Mouse (Mus musculus) neural tube, embryonic 15.5 days (tissue): ENCODE measurements around the gene Nat8l. TPM values are rescaled to one million over a fixed set of nuclear protein-coding genes. Genes with fewer than 3 reads are reported as not detected.

Experiments used
- ATAC-seq: fragments of 200-750 bp; cut with Nextera tagmentation; 2 replicates; pipeline ENCODE4 v1.8.0; 2017; ENCODE audit warnings: mild to moderate bottlenecking, moderate TSS enrichment, moderate library complexity; ENCODE audit not compliant: low FRiP score
- H3K27ac ChIP-seq: fragments of 300-500 bp; sonication (generic); replicated peaks from 2 replicates; pipeline ENCODE4 v1.5.1; 2015; ENCODE audit warnings: mild to moderate bottlenecking, inconsistent platforms
- H3K27me3 ChIP-seq: fragments of 300-500 bp; sonication (generic); replicated peaks from 2 replicates; pipeline ENCODE4 v1.6.1; 2015; ENCODE audit warnings: inconsistent platforms
- H3K36me3 ChIP-seq: fragments of 300-500 bp; sonication (generic); 2 replicates; pipeline ENCODE4 v1.6.1; 2015; ENCODE audit warnings: inconsistent platforms
- H3K4me1 ChIP-seq: fragments of 300-500 bp; sonication (generic); 2 replicates; pipeline ENCODE4 v1.6.1; 2015; ENCODE audit warnings: inconsistent platforms
- H3K4me2 ChIP-seq: fragments of 300-500 bp; sonication (generic); 2 replicates; pipeline ENCODE4 v1.6.1; 2015; ENCODE audit warnings: inconsistent platforms, mild to moderate bottlenecking, moderate library complexity
- H3K4me3 ChIP-seq: fragments of 300-500 bp; sonication (generic); replicated peaks from 2 replicates; pipeline ENCODE4 v1.5.1; 2015; ENCODE audit warnings: mild to moderate bottlenecking, inconsistent platforms
- H3K9ac ChIP-seq: fragments of 300-500 bp; sonication (generic); replicated peaks from 2 replicates; pipeline ENCODE4 v1.6.1; 2015; ENCODE audit warnings: mild to moderate bottlenecking, inconsistent platforms
- H3K9me3 ChIP-seq: fragments of 300-500 bp; sonication (generic); replicated peaks from 2 replicates; pipeline ENCODE4 v1.6.1; 2016; ENCODE audit warnings: inconsistent platforms
- WGBS: fragments of 180-500 bp; shearing (Covaris S2); methylation state at CpG from one replicate; pipeline ENCODE4 v1.1.7; 2015; ENCODE audit warnings: mixed read lengths; 5-methylcytosine and 5-hydroxymethylcytosine counted together
- polyA plus RNA-seq: library from polyadenylated mRNA; unstranded; fragments of >200 nt; fragmentation: Nextera tagmentation; extraction: Ambion mirVana; gene quantifications from 2 replicates; pipeline ENCODE4 v1.2.1, GENCODE M21; 2015

The Nat8l gene
- polyA plus RNA-seq, 1 experiment from 2014 or later, result 6.4 TPM

- Histone ChIP-seq H3K27me3 (no peaks in the 10 kb centered on the region), H3K9ac (peak overlapping the region; percentile 90), H3K36me3 (0 out of 2 replicates have a peak, but pooled peaks cover 2% of the 10 kb centered on the region), H3K9me3 (no peaks in the 10 kb centered on the region), H3K4me2 (peak overlapping the region; percentile 80), H3K4me1 (peaks cover 40% of the 10 kb centered on the region), H3K27ac (peak overlapping the region; percentile 99), H3K4me3 (peak overlapping the region; percentile 93)
- 31% methylated on average over 28 of the region's 28 CpGs for WGBS
- ATAC-seq, result peak; percentile 2; the same call in 1 of the 2 replicates
These were observed 836 bp upstream of the Nat8l start for GRCm38 (mm10) chr5:33994671-33995625.

DNA sequence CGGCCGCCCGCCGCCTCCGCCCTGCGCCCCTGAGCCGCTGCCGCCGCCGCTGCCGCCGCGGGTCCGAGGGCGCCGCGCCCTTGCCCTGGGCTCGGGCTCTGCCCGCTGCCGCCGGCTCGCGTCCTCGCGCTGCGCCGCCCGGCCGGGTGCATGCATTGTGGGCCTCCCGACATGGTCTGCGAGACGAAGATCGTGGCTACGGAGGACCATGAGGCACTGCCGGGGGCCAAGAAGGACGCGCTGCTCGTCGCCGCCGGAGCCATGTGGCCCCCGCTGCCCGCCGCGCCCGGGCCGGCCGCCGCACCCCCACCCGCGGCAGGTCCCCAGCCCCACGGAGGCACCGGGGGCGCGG, 886 bp downstream of the Nat8l start:
- H3K4me2 ChIP-seq, result peak overlapping the region; percentile 80
- peak overlapping the region; percentile 90 for H3K9ac ChIP-seq
- under 1% methylated on average over 53 of the region's 55 CpGs for WGBS
- no peak; the same call in 1 of the 2 replicates for ATAC-seq
- H3K27me3 ChIP-seq, result no peaks in the 10 kb centered on the region
- H3K4me3 ChIP-seq, result peak overlapping the region; percentile 93
- peak overlapping the region; percentile 99 for H3K27ac ChIP-seq
- H3K4me1 ChIP-seq, result peaks cover 44% of the 10 kb centered on the region
- no peaks in the 10 kb centered on the region for H3K9me3 ChIP-seq
- peaks cover 15% of the 10 kb centered on the region for H3K36me3 ChIP-seq

DNA sequence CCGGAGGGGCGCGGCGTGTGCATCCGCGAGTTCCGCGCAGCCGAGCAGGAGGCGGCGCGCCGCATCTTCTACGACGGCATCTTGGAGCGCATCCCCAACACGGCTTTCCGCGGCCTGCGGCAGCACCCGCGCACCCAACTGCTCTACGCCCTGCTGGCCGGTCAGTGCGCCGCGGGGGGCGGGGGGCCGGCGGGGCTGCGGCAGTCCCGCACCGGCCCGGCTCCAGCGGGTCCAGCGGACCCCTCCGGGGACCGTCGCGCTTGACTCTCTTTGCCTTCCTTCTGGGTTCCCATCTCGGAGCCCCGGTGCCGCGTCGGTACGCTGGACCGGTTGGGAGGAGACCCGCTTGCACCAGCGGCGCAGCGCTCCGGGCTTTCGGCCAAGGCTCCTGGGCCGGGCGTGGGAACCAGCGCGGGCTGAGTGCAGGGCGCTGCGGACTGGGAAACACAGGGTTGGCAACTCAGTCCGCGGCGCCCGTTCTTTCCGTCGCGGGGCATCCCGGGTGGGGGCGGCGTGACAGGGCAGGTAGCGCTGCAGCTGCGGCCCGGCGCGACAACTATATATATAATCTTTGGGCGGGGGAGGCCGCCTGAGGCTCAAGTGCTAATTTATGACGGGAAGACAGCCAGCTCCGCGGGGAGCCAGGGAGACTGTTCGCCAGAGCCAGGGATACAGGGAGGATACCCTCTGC, 1.4 kb downstream of the Nat8l start:
- peaks cover 45% of the 10 kb centered on the region for H3K4me1 ChIP-seq

GRCm38 (mm10) chr5:33997829-33998504, 2.2 kb downstream of the Nat8l start:
- ATAC-seq, result no peak
- peak overlapping the region; percentile 80 for H3K4me2 ChIP-seq
- peak overlapping the region; percentile 93 for H3K4me3 ChIP-seq
- no peaks in the 10 kb centered on the region for H3K9me3 ChIP-seq
- peak overlapping the region; percentile 99; the same call in 1 of the 2 replicates for H3K27ac ChIP-seq
- H3K4me1 ChIP-seq, result peaks cover 46% of the 10 kb centered on the region
- H3K36me3 ChIP-seq, result peaks cover 21% of the 10 kb centered on the region
- H3K9ac ChIP-seq, result peak overlapping the region; percentile 90
- H3K27me3 ChIP-seq, result no peaks in the 10 kb centered on the region
- WGBS, result 67% methylated on average over 20 of the region's 20 CpGs

More for the DNA sequence above, 1.4 kb downstream of the Nat8l start:
- ATAC-seq, result peak; percentile 21; the same call in 1 of the 2 replicates
- Histone ChIP-seq H3K27me3 (no peaks in the 10 kb centered on the region), H3K4me3 (peak overlapping the region; percentile 93), H3K9me3 (no peaks in the 10 kb centered on the region), H3K36me3 (peaks cover 20% of the 10 kb centered on the region), H3K4me2 (peak overlapping the region; percentile 80), H3K27ac (peak overlapping the region; percentile 99), H3K9ac (peak overlapping the region; percentile 90)
- WGBS, result under 1% methylated on average over 80 of the region's 80 CpGs

- WGBS, result 92% methylated on average over 3 of the region's 3 CpGs
- Histone ChIP-seq H3K27ac (no peak overlapping the region), H3K9ac (peak overlapping the region; percentile 90; the same call in 1 of the 2 replicates), H3K9me3 (no peaks in the 10 kb centered on the region), H3K4me1 (peaks cover 47% of the 10 kb centered on the region), H3K4me3 (peak overlapping the region; percentile 93), H3K36me3 (peaks cover 21% of the 10 kb centered on the region), H3K27me3 (no peaks in the 10 kb centered on the region), H3K4me2 (peak overlapping the region; percentile 80)
- ATAC-seq, result no peak
These were observed 2.7 kb downstream of the Nat8l start for GRCm38 (mm10) chr5:33998505-33998877.

DNA sequence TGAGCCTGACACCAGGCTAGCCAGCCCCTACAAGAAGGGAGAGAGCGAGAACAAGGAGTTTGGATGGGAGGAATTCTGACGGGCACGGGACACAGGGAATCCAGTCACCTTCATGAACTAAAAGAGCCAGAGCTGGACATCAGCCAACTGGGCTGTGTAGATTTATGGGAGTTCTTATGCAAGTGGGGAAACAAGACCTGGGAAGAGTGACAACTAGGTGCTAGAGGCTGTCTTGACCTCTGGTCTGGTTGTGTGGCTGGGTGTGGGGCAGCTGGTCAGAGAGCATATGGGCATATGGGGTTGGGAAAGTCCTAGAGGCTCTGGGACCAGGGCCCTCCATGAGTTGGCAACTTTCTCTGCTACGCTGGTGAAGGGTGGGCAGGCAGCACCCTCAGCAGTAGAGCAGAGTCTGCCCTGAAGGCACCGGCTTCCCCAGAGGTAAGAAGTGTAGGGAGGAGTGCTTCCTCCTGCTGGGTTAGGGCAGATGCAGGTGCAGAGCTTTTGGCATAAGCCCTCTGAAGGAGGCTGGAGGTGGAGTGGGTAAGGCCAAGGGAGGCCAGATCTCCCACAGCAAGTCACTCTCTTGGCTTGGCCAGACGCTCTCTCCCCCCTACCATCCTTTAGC, 3.8 kb downstream of the Nat8l start:
- peaks cover 47% of the 10 kb centered on the region for H3K4me1 ChIP-seq
- peak overlapping the region; percentile 90; the same call in 1 of the 2 replicates for H3K9ac ChIP-seq

DNA sequence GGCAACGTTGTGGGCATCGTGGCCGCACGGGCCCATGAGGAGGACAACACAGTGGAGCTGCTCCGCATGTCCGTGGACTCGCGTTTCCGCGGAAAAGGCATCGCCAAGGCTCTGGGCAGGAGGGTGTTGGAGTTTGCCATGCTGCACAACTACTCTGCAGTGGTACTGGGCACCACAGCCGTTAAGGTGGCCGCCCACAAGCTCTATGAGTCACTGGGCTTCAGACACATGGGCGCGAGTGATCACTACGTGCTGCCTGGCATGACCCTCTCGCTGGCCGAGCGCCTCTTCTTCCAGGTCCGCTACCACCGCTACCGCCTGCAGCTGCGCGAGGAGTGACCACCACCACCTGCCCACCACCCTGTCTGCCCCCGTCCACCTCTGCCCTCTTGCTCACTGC, 5.0 kb downstream of the Nat8l start:
- Histone ChIP-seq H3K4me1 (peaks cover 37% of the 10 kb centered on the region), H3K27me3 (no peaks in the 10 kb centered on the region), H3K4me2 (no peak overlapping the region), H3K9ac (no peak overlapping the region), H3K9me3 (no peaks in the 10 kb centered on the region), H3K4me3 (no peak overlapping the region), H3K36me3 (peaks cover 21% of the 10 kb centered on the region), H3K27ac (no peak overlapping the region)
- 96% methylated on average over 25 of the region's 25 CpGs for WGBS
- no peak for ATAC-seq

More for the DNA sequence above, 3.8 kb downstream of the Nat8l start:
- H3K4me3 ChIP-seq, result peak overlapping the region; percentile 93; the same call in 1 of the 2 replicates
- ATAC-seq, result no peak
- no peaks in the 10 kb centered on the region for H3K9me3 ChIP-seq
- H3K36me3 ChIP-seq, result peaks cover 21% of the 10 kb centered on the region
- H3K4me2 ChIP-seq, result peak overlapping the region; percentile 80
- H3K27ac ChIP-seq, result no peak overlapping the region
- WGBS, result 76% methylated on average over 6 of the region's 6 CpGs
- H3K27me3 ChIP-seq, result no peaks in the 10 kb centered on the region

GRCm38 (mm10) chr5:34001401-34001800, 5.6 kb downstream of the Nat8l start:
- Histone ChIP-seq H3K9me3 (no peaks in the 10 kb centered on the region), H3K27ac (no peak overlapping the region), H3K27me3 (no peaks in the 10 kb centered on the region), H3K36me3 (peaks cover 21% of the 10 kb centered on the region), H3K9ac (no peak overlapping the region), H3K4me1 (peaks cover 37% of the 10 kb centered on the region), H3K4me3 (no peak overlapping the region), H3K4me2 (no peak overlapping the region)
- 100% methylated on average over 1 of the region's 1 CpGs for WGBS
- ATAC-seq, result no peak

DNA sequence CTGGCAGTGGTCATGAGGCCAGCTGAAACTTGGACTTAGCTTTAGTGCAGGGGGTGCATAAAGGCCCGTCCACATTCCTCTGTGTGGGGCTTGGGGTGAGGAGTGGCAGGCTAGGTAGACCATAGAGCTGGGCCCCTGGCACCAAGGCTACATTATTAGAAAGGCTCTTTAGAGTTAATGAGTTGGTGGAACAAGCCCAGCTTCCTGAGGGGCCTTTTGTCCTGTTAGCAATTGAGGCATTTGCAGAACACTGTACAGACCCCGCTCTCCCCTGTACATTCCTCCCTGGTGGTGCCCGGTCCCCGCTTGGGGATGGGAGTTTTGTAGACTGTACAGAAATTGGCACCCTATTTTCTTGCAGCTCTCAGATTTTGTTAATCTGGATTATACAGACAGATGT, 6.9 kb downstream of the Nat8l start:
- peaks cover 35% of the 10 kb centered on the region for H3K4me1 ChIP-seq
- ATAC-seq, result no peak
- H3K9me3 ChIP-seq, result no peaks in the 10 kb centered on the region
- no peaks in the 10 kb centered on the region for H3K27me3 ChIP-seq
- no peak overlapping the region for H3K9ac ChIP-seq
- H3K4me2 ChIP-seq, result no peak overlapping the region
- peaks cover 21% of the 10 kb centered on the region for H3K36me3 ChIP-seq
- H3K27ac ChIP-seq, result no peak overlapping the region
- H3K4me3 ChIP-seq, result no peak overlapping the region
- WGBS, result 70% methylated on average over 4 of the region's 4 CpGs

GRCm38 (mm10) chr5:34004618-34005017, 8.8 kb downstream of the Nat8l start:
- Histone ChIP-seq H3K9ac (no peak overlapping the region), H3K4me2 (no peak overlapping the region), H3K4me1 (peaks cover 15% of the 10 kb centered on the region), H3K9me3 (no peaks in the 10 kb centered on the region), H3K27me3 (no peaks in the 10 kb centered on the region), H3K36me3 (peaks cover 21% of the 10 kb centered on the region), H3K4me3 (no peak overlapping the region), H3K27ac (no peak overlapping the region)
- 84% methylated on average over 5 of the region's 5 CpGs for WGBS
- no peak for ATAC-seq

GRCm38 (mm10) chr5:34006832-34007231, 11.0 kb downstream of the Nat8l start:
- Histone ChIP-seq H3K36me3 (peaks cover 4% of the 10 kb centered on the region), H3K27ac (no peak overlapping the region), H3K9me3 (no peaks in the 10 kb centered on the region), H3K4me3 (no peak overlapping the region), H3K27me3 (no peaks in the 10 kb centered on the region), H3K9ac (no peak overlapping the region), H3K4me1 (0 out of 2 replicates have a peak, but pooled peaks cover 7% of the 10 kb centered on the region), H3K4me2 (no peak overlapping the region)
- ATAC-seq, result no peak
- WGBS, result 86% methylated on average over 4 of the region's 4 CpGs
